Mouse (Mus musculus) limb, embryonic 14.5 days (tissue): Measurements from ENCODE around the gene Lrriq1. TPM values are rescaled to one million over a fixed set of nuclear protein-coding genes. Genes with fewer than 3 reads are reported as not detected.

Experiments used
- ATAC-seq: fragments of 200-750 bp; cut with Nextera tagmentation; 2 replicates; pipeline ENCODE4 v1.8.0; 2017; ENCODE audit warnings: low read depth, moderate number of reproducible peaks, moderate TSS enrichment; ENCODE audit not compliant: low FRiP score
- DNase-seq: peaks from one replicate; pipeline ENCODE4 v3.0.0-alpha.2; 2015; ENCODE audit warnings: low spot score
- H3K27ac ChIP-seq: fragments of 300-500 bp; sonication (generic); replicated peaks from 2 replicates; pipeline ENCODE4 v1.5.1; 2014; ENCODE audit warnings: low read depth, mild to moderate bottlenecking, low read length, moderate library complexity, mixed read lengths
- H3K27me3 ChIP-seq: fragments of 300-500 bp; sonication (generic); 2 replicates; pipeline ENCODE4 v1.6.1; 2014; ENCODE audit warnings: low read length, mixed read lengths; ENCODE audit not compliant: control insufficient read depth, insufficient read depth
- H3K36me3 ChIP-seq: fragments of 300-500 bp; sonication (generic); 2 replicates; pipeline ENCODE4 v1.6.1; 2014; ENCODE audit warnings: mild to moderate bottlenecking, low read length, moderate library complexity, mixed read lengths; ENCODE audit not compliant: control insufficient read depth, insufficient read depth
- H3K4me1 ChIP-seq: fragments of 300-500 bp; sonication (generic); 2 replicates; pipeline ENCODE4 v1.6.1; 2014; ENCODE audit warnings: antibody characterized with exemption, low read length, mixed read lengths; ENCODE audit not compliant: control insufficient read depth, insufficient read depth
- H3K4me2 ChIP-seq: fragments of 300-500 bp; sonication (generic); replicated peaks from 2 replicates; pipeline ENCODE4 v1.6.1; 2014; ENCODE audit warnings: low read depth, mild to moderate bottlenecking, low read length, moderate library complexity; ENCODE audit not compliant: severe bottlenecking
- H3K4me3 ChIP-seq: fragments of 300-500 bp; sonication (generic); replicated peaks from 2 replicates; pipeline ENCODE4 v1.5.1; 2014; ENCODE audit warnings: low read length
- H3K9ac ChIP-seq: fragments of 300-500 bp; sonication (generic); 2 replicates; pipeline ENCODE4 v1.6.1; 2014; ENCODE audit warnings: mild to moderate bottlenecking, low read depth, low read length, moderate library complexity; ENCODE audit not compliant: severe bottlenecking
- H3K9me3 ChIP-seq: fragments of 300-500 bp; sonication (generic); 2 replicates; pipeline ENCODE4 v1.6.1; 2016; ENCODE audit warnings: low read length; ENCODE audit not compliant: control insufficient read depth
- POLR2A ChIP-seq: fragments of 200-500 bp; IDR thresholded peaks from 2 replicates; pipeline ENCODE4 v1.8.0; 2012; ENCODE audit warnings: inconsistent platforms, mild to moderate bottlenecking, moderate library complexity, borderline replicate concordance; ENCODE audit not compliant: insufficient read depth, insufficient read length; ENCODE audit errors: extremely low read depth
- WGBS: fragments of 180-500 bp; shearing (Covaris S2); extraction: QIAGEN DNeasy Blood & Tissue Kit; methylation state at CpG from one replicate; pipeline ENCODE4 v1.1.7; 2014; 5-methylcytosine and 5-hydroxymethylcytosine counted together
- polyA plus RNA-seq, 2 experiments: library from polyadenylated mRNA; depleted of rRNA in 1 of 2; stranded (reverse) in 1 of 2; unstranded in 1 of 2; fragments of >200 nt; fragmentation: Nextera tagmentation in 1 of 2; extraction: Ambion mirVana in 1 of 2; gene quantifications; 2 replicates each; pipeline versions ENCODE4 v1.2.1 to v1.2.3; 2012 to 2014

Gene Lrriq1
- polyA plus RNA-seq, 2 experiments, result 0.13 TPM; not detected in 1

GRCm38 (mm10) chr10:103035002-103035640 is 201.0 kb downstream of the Lrriq1 start:
- H3K4me2 ChIP-seq, result no peak overlapping the region

GRCm38 (mm10) chr10:103030931-103031330 is 205.2 kb downstream of the Lrriq1 start:
- Histone ChIP-seq H3K27me3 (peaks cover 91% of the 10 kb centered on the region), H3K9ac (no peak overlapping the region), H3K4me2 (no peak overlapping the region), H3K27ac (no peak overlapping the region), H3K36me3 (no peaks in the 10 kb centered on the region), H3K4me1 (peaks cover 13% of the 10 kb centered on the region; the same call in 1 of the 2 replicates), H3K4me3 (no peak overlapping the region), H3K9me3 (no peaks in the 10 kb centered on the region)
- no peak for ATAC-seq
- 4% methylated on average over 11 of the region's 11 CpGs for WGBS
- DNase-seq, result peak; percentile 6
- TF ChIP-seq POLR2A, result no peak

More at GRCm38 (mm10) chr10:103035002-103035640, 201.0 kb downstream of the Lrriq1 start:
- Histone ChIP-seq H3K4me1 (peaks cover 1% of the 10 kb centered on the region; the same call in 1 of the 2 replicates), H3K9ac (no peak overlapping the region), H3K27me3 (peaks cover 60% of the 10 kb centered on the region), H3K4me3 (no peak overlapping the region), H3K27ac (no peak overlapping the region), H3K9me3 (no peaks in the 10 kb centered on the region), H3K36me3 (no peaks in the 10 kb centered on the region)
- ATAC-seq (no peak), DNase-seq (no peak)
- WGBS, result 5% methylated on average over 14 of the region's 14 CpGs
- no peak for TF ChIP-seq POLR2A

- no peaks in the 10 kb centered on the region for H3K36me3 ChIP-seq
- TF ChIP-seq POLR2A, result no peak
- H3K27ac ChIP-seq, result no peak within 1 kb of the TSS
- ATAC-seq (no peak), DNase-seq (peak; percentile 12)
- WGBS, result 2% methylated on average over 32 of the region's 32 CpGs
- H3K4me2 ChIP-seq, result peak within 1 kb of the TSS; percentile 52
- H3K4me3 ChIP-seq, result peak within 1 kb of the TSS; percentile 40
- H3K9ac ChIP-seq, result no peak within 1 kb of the TSS
- no peaks in the 10 kb centered on the region for H3K9me3 ChIP-seq
- H3K27me3 ChIP-seq, result peaks cover 87% of the 10 kb centered on the region
- H3K4me1 ChIP-seq, result peaks cover 13% of the 10 kb centered on the region; the same call in 1 of the 2 replicates
Observed at GRCm38 (mm10) chr10:103029730-103030490, 206.2 kb downstream of the Lrriq1 start, which contains the start of gene Alx1. Alx1 (minus strand) TSS chr10:103030215.

- Histone ChIP-seq H3K27me3 (peaks cover 81% of the 10 kb centered on the region), H3K27ac (no peak overlapping the region), H3K36me3 (no peaks in the 10 kb centered on the region), H3K4me3 (peak overlapping the region; percentile 40), H3K4me2 (peak overlapping the region; percentile 52), H3K9me3 (no peaks in the 10 kb centered on the region), H3K4me1 (peaks cover 13% of the 10 kb centered on the region; the same call in 1 of the 2 replicates), H3K9ac (no peak overlapping the region)
- ATAC-seq, result no peak
- no peak for DNase-seq
- TF ChIP-seq POLR2A, result no peak
- 2% methylated on average over 23 of the region's 23 CpGs for WGBS
Observed at GRCm38 (mm10) chr10:103029132-103029729, 206.9 kb downstream of the Lrriq1 start.

- peaks cover 13% of the 10 kb centered on the region; the same call in 1 of the 2 replicates for H3K4me1 ChIP-seq
- WGBS, result 2% methylated on average over 46 of the region's 50 CpGs
- DNase-seq, result peak; percentile 8
- ATAC-seq, result peak; percentile 44
- H3K4me2 ChIP-seq, result peak overlapping the region; percentile 52
- peak overlapping the region; percentile 41 for H3K9ac ChIP-seq
- no peak for TF ChIP-seq POLR2A
- H3K4me3 ChIP-seq, result peak overlapping the region; percentile 40
- no peaks in the 10 kb centered on the region for H3K9me3 ChIP-seq
- peaks cover 82% of the 10 kb centered on the region for H3K27me3 ChIP-seq
- no peak overlapping the region for H3K27ac ChIP-seq
- no peaks in the 10 kb centered on the region for H3K36me3 ChIP-seq
Observed at GRCm38 (mm10) chr10:103028253-103029131, 207.6 kb downstream of the Lrriq1 start.
